In the genomic region with DNA sequence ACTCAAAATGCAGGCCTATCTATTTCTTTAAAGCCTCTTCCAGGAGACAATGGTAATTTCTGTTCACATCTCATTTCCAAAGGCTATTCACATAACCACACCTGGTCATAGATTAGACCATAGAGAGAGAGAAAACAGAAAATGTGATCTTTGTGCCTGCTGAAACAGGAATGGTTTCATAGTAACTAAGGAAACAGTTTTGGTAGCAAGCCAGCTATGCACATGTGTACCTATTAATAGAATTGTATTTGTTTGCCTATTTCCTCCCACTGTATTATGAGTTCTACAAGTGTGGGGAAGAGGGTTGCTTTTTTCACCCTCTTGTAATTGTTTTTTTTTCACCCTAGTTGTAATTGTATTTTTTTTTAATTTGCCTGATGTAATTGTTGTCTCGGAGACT, we compare ENCODE assay signal across 21 mouse cellular contexts. TPM values are rescaled to one million over a fixed set of nuclear protein-coding genes. Genes with fewer than 3 reads are reported as not detected.
A peak's percentile ranks its signal among the peaks of the same experiment; 100 is the strongest.
DNase-seq lines count a peak whose midpoint lies in the region; ATAC-seq and TF ChIP-seq lines count a peak whose summit lies in the region.
"Had no signal": no experiment of that assay in that cellular context is flagged by ENCODE, and none has a peak within 500 bp of the region (broad histone marks: within the 10 kb centered on the region; RNA-seq: fewer than 3 reads in every experiment).

No protein-coding gene starts in this region.

- peak overlapping the region; percentile 22; the same call in 1 of the 2 replicates for H3K27ac ChIP-seq in kidney, embryonic 15.5 days
- H3K27ac ChIP-seq in thymus, adult 2 months (ENCODE audit: control insufficient read depth, insufficient read depth, low read length): peak overlapping the region; percentile 99
- H3K27ac ChIP-seq: embryonic facial prominence, embryonic 12.5 days; forebrain, embryonic 12.5 days; hindbrain, embryonic 12.5 days; liver, embryonic 13.5 days had no signal

- intact Hi-C loops in heart, postnatal 14 days (cut with DNase I): no loop called here

- WGBS in kidney, embryonic 15.5 days: 67% methylated on average over 1 of the region's 1 CpGs
- WGBS in thymus, adult 2 months: 70% methylated on average over 1 of the region's 1 CpGs

- no peak for TF ChIP-seq POLR2A in thymus, adult 2 months (IDR thresholded peaks at IDR 0.05; ENCODE audit: control insufficient read depth, extremely low read depth, insufficient read depth, low read length, poor library complexity)

- peaks cover 11% of the 10 kb centered on the region; the same call in 1 of the 2 replicates for H3K4me1 ChIP-seq in kidney, embryonic 15.5 days
- peaks cover 58% of the 10 kb centered on the region for H3K4me1 ChIP-seq in thymus, adult 2 months (replicated peaks; ENCODE audit: control insufficient read depth, insufficient read depth, low read length)
- H3K4me1 ChIP-seq: embryonic facial prominence, embryonic 12.5 days; liver, embryonic 13.5 days had no signal

- no peaks in the 10 kb centered on the region for H3K27me3 ChIP-seq in kidney, embryonic 15.5 days
- no peaks in the 10 kb centered on the region for H3K27me3 ChIP-seq in thymus, adult 2 months (ENCODE audit: control insufficient read depth, insufficient read depth, low read length)
- H3K27me3 ChIP-seq: embryonic facial prominence, embryonic 12.5 days; forebrain, embryonic 12.5 days; hindbrain, embryonic 12.5 days; liver, embryonic 13.5 days had no signal

- ATAC-seq in kidney, embryonic 15.5 days (replicated peaks; ENCODE audit: low FRiP score): no peak

- no peak overlapping the region for H3K9ac ChIP-seq in kidney, embryonic 15.5 days
- H3K9ac ChIP-seq: embryonic facial prominence, embryonic 12.5 days; forebrain, embryonic 12.5 days; hindbrain, embryonic 12.5 days; liver, embryonic 13.5 days had no signal

- H3K9me3 ChIP-seq in kidney, embryonic 15.5 days (replicated peaks): no peaks in the 10 kb centered on the region
- H3K9me3 ChIP-seq: embryonic facial prominence, embryonic 12.5 days; forebrain, embryonic 12.5 days; hindbrain, embryonic 12.5 days; liver, embryonic 13.5 days had no signal

- no peak overlapping the region for H3K4me2 ChIP-seq in kidney, embryonic 15.5 days
- H3K4me2 ChIP-seq: embryonic facial prominence, embryonic 12.5 days; forebrain, embryonic 12.5 days; hindbrain, embryonic 12.5 days; liver, embryonic 13.5 days had no signal

- no peak overlapping the region for H3K4me3 ChIP-seq in kidney, embryonic 15.5 days (replicated peaks)
- no peak overlapping the region for H3K4me3 ChIP-seq in thymus, adult 2 months (ENCODE audit: control insufficient read depth, insufficient read depth, low read length)
- H3K4me3 ChIP-seq: embryonic facial prominence, embryonic 12.5 days; forebrain, embryonic 12.5 days; hindbrain, embryonic 12.5 days; liver, embryonic 13.5 days had no signal

- peak; percentile 80 for DNase-seq in heart, adult 8-10 months (ENCODE audit: low spot score)
- DNase-seq in heart, postnatal 14 days: no peak
- no peak for DNase-seq in kidney, adult 11 months
- no peak for DNase-seq in thymus, adult 2 months
- DNase-seq in thymus, postnatal 14 days: no peak
- no peak for DNase-seq in frontal cortex, postnatal 36 days (ENCODE audit: low spot score in 2 of 2)
- DNase-seq in natural killer cell, adult 2 months (ENCODE audit: low spot score in 2 of 2): no peak
- DNase-seq: adrenal gland, postnatal 36 days; cerebellum, postnatal 25 days; liver, embryonic 13.5 days had no signal

- H3K36me3 ChIP-seq in kidney, embryonic 15.5 days: no peaks in the 10 kb centered on the region
- no peaks in the 10 kb centered on the region for H3K36me3 ChIP-seq in thymus, adult 2 months (ENCODE audit: control insufficient read depth, insufficient read depth, low read length)
- H3K36me3 ChIP-seq: embryonic facial prominence, embryonic 12.5 days; forebrain, embryonic 12.5 days; hindbrain, embryonic 12.5 days; liver, embryonic 13.5 days had no signal

- no peak for TF ChIP-seq CTCF in thymus, adult 2 months (IDR thresholded peaks at IDR 0.05; ENCODE audit: borderline replicate concordance, control insufficient read depth, extremely low read depth, insufficient read depth, low read length, poor library complexity)

RNA-seq across cellular contexts. Expression of gene Zfp957, which starts 22.4 kb away (rescaled TPM):
- total RNA-seq in heart, adult 8-10 months (2022): not detected
- not detected for total RNA-seq in heart, postnatal 14 days (2021)
- polyA plus RNA-seq in kidney, embryonic 15.5 days (2015; fragmentation: Nextera tagmentation; extraction: Ambion mirVana): 0.14 TPM in 1 of 2 replicates, not detected in the other
- polyA plus RNA-seq in thymus, adult 2 months (2012; rRNA removed): not detected in 2 replicates
- total RNA-seq: adrenal gland, postnatal 36 days; gastrocnemius, adult 8-10 months; layer of hippocampus, postnatal 10 days; left cerebral cortex, postnatal 14 days; megakaryocyte, adult 5-6 weeks; MEL had no signal
- polyA plus RNA-seq: embryonic facial prominence, embryonic 12.5 days; forebrain, embryonic 12.5 days; liver, embryonic 13.5 days; neural tube, embryonic 14.5 days; small intestine, adult 2 months had no signal

RNA-seq across cellular contexts. Expression of gene Rgcc, which starts 31.9 kb away (rescaled TPM):
- 10 to 100 TPM; 34.3 to 72.1 (median 56.2) TPM for total RNA-seq in heart, adult 8-10 months (2022)
- 10 to 100 TPM; 78.5 to 80.3 TPM for total RNA-seq in heart, postnatal 14 days (2021)
- polyA plus RNA-seq in kidney, embryonic 15.5 days (2015; fragmentation: Nextera tagmentation; extraction: Ambion mirVana): 28.7 and 29.7 TPM in 2 replicates
- polyA plus RNA-seq in thymus, adult 2 months (2012; rRNA removed): 880 and 889 TPM in 2 replicates
